Mouse (Mus musculus) kidney, adult 8-10 months (tissue): Measurements from ENCODE around the gene Cyp1a2.

Source experiments
- DNase-seq, 2 experiments: peaks; one replicate each; pipeline ENCODE4 v3.0.0; 2022

The Cyp1a2 gene

GRCm38 (mm10) chr9:57644944-57645893 is 38.3 kb downstream of the Cyp1a2 start:
- peak; percentile 90 to 95 for DNase-seq

GRCm38 (mm10) chr9:57644442-57644943 is 39.0 kb downstream of the Cyp1a2 start:
- no peak for DNase-seq

- no peak for DNase-seq
Observed at GRCm38 (mm10) chr9:57643856-57644180, 39.7 kb downstream of the Cyp1a2 start.

- DNase-seq, result peak; percentile 41 to 49
Observed at GRCm38 (mm10) chr9:57643169-57643855, 40.2 kb downstream of the Cyp1a2 start.

- DNase-seq, result no peak
Observed at GRCm38 (mm10) chr9:57641775-57642550, 41.5 kb downstream of the Cyp1a2 start.

GRCm38 (mm10) chr9:57641022-57641421 is 42.5 kb downstream of the Cyp1a2 start:
- DNase-seq, result no peak

- peak; percentile 41 to 50 for DNase-seq
Observed at GRCm38 (mm10) chr9:57640384-57640783, 43.1 kb downstream of the Cyp1a2 start.

- no peak for DNase-seq
Observed at GRCm38 (mm10) chr9:57639661-57640328, 43.7 kb downstream of the Cyp1a2 start.

- peak; percentile 85 to 87 for DNase-seq
Observed at GRCm38 (mm10) chr9:57638651-57639459, 44.6 kb downstream of the Cyp1a2 start.

- DNase-seq, result peak; percentile 57 to 72
Observed at GRCm38 (mm10) chr9:57637741-57638322, 45.7 kb downstream of the Cyp1a2 start.

- DNase-seq, result no peak
Observed at GRCm38 (mm10) chr9:57637272-57637671, 46.2 kb downstream of the Cyp1a2 start.

GRCm38 (mm10) chr9:57633481-57634024 is 50.0 kb downstream of the Cyp1a2 start:
- DNase-seq, result no peak

GRCm38 (mm10) chr9:57629118-57629874 is 54.2 kb downstream of the Cyp1a2 start:
- peak; percentile 35 to 73 for DNase-seq

GRCm38 (mm10) chr9:57628717-57629116 is 54.8 kb downstream of the Cyp1a2 start:
- DNase-seq, result no peak

- DNase-seq, result no peak
Observed at GRCm38 (mm10) chr9:57627892-57628291, 55.6 kb downstream of the Cyp1a2 start.

GRCm38 (mm10) chr9:57627191-57627590 is 56.3 kb downstream of the Cyp1a2 start:
- no peak for DNase-seq
